Mouse (Mus musculus): ENCODE results near the gene Syn3.

The Syn3 gene

DNA sequence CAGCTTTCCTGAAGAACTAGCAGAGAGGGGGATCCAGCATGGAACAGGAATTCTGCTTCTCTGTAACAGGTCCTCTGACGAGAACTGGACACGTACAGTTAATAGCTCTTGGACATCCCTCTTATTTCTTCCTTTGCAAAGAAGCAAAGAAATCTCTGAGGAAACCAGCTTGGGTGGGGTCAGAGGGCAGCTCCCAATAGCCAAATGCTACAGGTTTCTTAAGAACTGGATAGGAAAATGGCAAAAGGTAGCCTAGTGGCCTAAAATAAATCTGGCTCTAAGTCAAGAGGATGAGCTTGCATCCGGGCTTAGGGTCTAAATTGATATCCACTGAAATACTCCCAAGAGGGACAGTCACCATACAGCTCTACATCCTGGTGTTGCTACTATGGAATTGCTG is 225.9 kb downstream of the Syn3 start:
- DNase-seq: no peak

DNA sequence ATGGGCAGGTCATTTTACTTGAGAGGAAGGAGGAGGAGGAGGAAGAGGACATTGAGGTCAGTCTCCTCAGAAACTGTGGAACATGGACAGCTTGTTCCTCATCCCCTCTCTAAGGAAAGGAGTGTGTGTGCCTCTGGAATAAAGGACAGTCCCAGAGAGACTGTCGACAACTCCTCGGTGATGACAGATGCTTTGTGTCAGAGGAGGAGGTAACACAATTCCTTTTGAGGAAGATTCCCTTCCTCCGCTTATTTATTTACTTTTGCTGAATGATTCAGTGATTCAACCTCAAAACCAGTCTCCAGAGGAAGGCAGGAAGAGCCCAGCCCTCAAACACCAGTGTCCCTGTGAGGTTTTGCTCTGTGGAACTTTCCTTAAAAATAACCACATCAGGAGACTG is 228.4 kb downstream of the Syn3 start:
- no peak for DNase-seq

DNA sequence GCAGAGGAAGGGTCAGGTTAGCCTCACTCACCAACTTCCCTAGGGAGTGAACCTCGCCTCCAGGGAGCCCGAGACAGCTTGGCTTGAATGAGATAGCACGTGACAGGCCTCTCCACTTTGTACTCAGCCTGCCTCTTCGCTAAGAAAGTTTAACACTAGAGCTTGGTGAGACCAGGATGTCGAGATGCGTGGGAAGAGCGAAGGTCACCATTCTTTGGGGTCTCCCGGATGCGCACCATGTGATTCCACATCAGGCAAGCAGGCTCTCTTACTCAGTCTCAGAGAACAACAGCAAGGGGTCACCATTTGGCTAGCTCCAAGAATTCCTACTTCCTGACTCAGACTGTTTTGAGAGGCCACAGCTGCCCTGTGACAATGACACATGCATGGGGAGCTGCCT is 234.1 kb downstream of the Syn3 start:
- no peak for DNase-seq

DNA sequence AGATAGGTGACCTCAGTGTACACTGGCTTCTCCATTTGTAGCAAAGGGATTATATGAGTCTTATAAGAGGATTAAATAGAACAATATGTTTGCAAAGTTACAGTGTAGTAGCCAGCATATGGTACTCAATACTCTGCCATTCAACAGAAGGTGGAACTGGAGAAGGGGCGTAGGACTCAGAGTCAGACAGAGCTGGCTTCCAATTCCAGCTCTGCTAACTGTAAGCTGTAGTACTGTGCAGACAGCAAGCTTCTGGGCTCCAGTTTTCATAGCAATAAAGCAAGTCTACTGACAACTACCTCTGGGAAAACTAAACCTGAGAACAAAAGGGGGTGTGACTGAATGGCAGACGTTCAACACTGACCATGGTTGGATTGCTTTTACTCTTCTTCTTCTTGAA is 237.0 kb downstream of the Syn3 start:
- no peak for DNase-seq

DNA sequence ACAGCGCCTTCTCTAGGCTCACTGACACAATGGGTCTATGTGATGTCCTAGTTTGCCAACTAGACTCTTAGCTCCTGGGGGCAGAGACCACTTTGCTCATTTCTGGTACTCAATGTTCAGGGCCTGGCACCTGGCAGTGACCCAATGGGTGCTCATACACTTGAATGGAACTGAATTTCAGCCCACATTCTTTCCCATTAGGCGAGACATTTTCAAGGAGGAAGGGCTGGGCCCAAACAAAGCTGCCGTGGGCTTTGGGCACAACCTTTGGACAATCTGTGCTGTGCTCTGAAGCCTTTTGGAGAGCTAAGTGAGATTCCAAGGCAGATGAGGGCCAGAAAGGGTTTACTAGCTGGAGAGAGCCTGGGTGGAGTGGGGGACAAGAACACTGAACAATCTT is 239.7 kb downstream of the Syn3 start:
- no peak for DNase-seq

DNA sequence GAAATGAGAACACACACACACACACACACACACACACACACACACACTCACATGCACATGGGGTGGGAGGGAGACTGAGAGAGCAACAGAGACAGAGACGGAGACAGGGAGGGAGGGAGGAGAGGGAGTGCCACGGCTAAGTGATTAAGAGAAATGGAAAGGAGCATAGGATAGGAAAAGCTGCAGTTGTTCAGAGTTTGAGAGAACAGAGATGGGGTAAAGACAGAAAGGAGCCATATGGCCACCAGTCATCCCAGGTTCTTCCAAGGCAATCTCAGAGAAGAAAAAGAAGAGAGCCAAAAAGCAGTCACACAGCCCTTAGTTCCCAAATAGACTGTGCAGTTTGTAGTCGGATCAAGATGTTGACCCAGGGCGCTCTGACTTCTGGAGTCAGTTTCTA is 240.7 kb downstream of the Syn3 start:
- DNase-seq: no peak

DNA sequence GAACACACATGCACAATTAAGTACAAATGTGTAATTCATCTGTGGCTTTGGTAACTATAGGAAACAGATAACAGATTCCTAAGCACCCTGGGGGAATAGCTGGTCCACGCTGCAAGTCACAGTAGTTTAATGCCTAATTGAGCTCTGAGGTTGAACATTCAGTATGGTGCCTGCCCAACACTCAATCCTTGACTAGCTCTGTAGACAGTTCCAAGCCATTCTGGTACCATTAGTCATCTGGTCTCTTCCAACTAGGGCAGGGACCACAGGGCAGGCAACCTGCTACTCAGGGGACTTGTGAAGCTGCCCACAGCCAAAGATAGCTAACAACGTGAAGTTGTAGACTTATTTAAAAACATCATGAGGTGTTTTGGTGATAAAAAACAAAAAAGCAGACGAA is 241.7 kb downstream of the Syn3 start:
- DNase-seq: no peak

DNA sequence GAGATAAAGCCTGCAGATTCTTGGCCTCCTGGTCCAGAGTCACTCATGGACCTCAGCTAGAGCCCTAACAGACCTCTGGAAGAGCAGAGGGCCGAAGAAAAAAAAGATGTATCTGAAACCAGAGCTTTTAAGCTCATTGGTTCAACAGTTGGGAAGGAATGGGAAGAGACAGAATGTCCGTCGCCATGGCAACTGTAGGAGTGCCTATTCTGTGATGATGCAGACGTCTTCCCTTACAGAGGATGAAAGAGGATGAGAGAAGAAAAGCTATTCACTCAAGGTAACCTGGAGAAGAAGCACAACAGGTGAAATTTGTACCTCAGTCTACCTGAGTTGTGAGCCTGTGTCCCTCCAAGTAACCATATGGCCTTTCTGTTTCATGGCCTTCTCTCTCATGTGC is 242.5 kb downstream of the Syn3 start:
- no peak for DNase-seq

DNA sequence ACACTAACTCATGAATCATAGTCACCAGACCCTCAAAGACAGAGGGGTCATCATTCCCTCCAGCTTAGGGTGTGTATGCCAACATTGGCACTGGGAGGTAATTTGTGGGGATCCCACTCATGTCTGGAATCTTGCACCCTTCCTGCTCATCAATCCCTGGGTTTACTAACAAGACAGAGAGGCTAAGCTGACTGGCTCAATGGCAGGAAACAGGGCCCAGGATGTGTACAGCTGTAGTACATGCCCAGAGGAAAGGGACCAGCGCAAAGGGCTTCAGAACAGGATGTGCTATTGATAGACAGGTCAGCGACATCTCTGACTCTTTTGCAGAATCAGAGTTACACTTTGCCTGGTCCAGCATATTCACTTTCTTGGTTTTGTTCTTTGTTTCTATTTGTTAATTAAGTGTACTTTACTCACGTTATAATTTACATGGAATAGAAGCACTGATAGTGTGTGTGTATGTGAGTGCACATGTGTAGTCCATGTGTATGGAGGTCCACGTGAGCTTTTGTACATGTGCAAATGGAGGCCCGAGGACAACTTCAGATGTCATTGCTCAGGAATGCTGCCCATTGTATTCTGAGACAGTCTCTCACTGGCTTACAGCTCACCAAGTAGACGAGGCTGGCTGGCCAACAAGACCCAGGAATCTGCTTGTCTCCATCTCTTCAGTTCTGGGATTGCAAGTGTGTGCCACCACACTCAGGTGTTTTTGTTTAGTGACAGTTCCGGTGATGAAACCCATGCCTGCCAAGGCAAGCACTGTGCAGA is 248.4 kb downstream of the Syn3 start:
- no peak for DNase-seq

DNA sequence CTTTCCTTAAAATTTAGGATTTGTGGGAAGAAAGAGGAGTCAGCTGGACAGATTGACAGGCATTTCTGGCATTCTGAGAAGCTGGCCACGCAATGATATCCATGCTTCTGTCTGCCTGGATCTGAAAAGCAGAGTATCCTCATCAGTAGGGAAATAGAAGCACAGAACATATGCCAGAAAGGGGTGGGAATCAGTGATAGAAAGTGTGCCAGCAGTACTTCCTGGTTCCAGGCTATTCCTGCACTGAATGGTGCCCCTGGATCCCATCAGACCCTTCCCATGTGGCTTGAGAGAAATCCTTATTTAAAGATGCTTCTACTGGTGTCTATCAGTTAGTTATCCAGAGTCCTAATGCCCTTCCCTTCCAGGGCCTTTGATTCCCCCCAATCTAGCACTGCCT is 249.4 kb downstream of the Syn3 start:
- DNase-seq: no peak

DNA sequence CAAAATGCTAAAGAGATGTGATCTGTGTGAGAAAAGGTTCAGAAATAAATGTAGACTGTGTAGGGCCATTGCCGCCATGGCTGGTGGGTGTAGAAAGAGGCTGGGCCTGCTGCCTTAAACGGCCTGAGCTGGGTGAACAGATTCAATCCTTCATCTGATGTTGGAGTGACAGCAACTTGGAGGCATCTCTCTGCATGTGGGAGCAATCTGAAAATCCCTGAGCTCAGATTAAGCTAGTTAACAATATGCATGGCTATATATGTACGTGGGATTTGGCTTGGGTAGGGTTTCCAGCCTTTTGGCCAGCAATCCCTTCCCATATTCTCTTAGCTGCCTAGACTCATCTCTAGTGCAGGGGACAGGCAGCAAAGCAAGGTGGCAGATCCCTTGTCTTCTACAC is 249.9 kb downstream of the Syn3 start:
- DNase-seq: no peak

DNA sequence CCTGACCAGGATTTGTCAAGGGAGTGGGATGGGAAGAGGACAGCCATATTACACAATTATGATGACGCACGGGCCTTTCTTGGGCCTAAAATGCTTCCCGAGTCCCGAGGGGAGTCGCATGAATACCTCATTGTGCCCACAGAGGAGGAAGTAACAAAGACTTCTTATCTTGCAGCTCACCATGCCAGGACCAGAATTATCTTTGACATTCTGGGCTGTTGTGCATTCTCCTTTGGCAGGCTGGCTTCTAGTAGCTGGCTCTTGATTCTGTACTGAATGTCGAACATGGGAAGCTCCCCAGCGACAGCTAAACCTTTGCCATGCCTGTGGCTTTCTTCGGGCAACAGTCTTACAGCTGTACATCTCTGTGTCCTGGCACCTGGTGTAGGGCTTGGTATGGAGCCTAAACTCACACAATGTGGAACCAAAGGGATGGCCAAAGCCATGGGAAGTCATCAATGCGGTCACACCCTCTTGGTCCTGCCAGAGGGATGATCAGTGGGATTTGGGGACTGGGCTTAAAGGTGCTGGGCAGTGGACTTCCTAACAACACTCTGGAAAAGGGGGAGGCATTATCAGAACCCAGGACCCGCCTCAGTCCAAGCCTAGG is 250.5 kb downstream of the Syn3 start:
- no peak for DNase-seq

DNA sequence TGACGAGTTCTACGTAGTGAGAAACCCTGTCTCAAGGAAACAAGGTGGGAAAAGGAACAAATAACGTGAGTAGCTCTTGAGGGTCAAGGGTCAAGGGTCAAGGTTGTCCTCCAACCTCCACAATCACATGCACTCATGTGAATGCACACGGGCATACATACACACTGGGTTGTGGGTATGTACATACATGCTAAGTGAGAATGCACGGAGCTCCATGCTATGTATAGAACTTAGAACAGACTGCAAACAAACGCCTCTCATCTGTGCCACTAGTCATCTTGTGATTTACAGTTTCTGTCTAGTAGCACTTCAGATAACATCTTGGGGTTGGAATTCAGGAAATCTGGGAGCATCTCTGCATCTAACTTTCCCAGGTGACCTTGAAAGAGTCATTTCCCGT is 253.3 kb downstream of the Syn3 start:
- DNase-seq: no peak

DNA sequence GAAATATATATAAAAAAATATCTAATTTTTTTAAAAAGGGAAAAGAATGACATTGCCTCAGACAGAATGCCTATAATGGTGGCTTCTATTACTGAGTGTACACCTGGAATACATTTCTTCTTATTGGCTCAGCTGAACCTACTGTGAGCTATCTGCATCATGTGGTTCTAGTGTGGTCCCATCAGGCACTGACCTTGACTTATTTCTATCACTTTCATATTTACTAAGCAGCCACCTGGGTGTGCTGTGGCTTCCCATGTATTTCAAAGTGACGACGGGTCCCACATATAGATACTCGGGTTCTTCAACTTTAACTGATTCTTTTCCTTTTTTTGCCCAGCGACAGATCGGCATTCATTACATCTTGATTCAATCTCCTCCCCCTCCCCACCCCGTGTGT is 255.2 kb downstream of the Syn3 start:
- no peak for DNase-seq

DNA sequence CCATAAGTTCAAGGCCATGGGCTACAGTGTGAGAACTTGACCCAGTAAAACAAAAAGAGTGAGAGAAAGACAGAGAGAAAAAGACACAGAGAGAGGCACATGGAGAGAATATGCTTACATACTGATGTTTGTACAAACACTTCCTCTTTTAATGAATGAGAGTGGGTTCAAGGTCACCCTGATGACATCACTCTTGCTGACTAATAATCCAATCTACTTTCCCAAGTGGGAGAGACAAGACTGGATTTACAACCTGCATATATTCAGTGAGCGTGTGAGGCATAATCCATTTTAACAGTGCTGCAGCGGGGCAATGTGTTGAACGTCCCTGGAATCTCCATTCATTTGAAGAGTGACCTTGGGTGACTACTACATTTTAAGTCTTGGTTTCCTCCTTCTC is 256.0 kb downstream of the Syn3 start:
- no peak for DNase-seq

DNA sequence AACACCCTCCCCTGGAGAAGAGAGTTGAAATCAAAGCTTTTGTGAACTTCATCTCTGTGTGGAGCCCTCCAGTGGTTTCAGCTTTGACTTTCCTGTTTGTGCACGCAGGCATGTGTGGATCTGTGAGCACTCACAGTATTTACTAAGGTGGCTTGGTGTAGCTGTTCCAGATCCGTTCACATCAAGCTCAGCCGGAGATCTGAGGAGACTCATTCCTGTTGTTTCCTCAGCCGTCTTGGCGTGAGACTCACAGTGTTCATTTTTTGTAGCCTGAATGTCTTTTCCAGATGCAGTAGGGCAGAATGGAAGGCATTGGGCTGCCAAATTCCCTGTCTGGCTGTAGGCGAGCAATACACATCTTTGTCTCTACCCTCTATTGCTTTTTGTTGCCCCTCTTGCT is 268.7 kb downstream of the Syn3 start:
- DNase-seq: no peak

DNA sequence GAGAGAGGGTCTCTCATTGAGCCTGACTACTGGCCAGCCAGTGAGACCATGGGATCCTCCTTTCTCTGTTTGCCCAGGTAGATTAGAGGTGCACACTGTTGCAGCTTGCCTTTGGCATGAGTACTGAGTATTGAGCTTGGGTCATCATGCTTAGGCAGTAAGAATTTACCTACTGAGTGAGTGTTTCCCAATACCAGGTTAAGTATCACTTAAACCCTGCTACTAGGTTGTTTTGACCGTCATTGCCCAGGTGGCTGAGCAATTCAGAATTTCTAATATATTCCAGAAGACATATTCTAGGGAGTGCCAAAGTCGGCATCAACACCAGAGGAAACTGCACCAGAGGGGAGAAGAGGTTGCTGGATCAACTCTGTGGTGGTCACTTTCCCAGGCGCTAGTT is 273.2 kb downstream of the Syn3 start:
- no peak for DNase-seq

DNA sequence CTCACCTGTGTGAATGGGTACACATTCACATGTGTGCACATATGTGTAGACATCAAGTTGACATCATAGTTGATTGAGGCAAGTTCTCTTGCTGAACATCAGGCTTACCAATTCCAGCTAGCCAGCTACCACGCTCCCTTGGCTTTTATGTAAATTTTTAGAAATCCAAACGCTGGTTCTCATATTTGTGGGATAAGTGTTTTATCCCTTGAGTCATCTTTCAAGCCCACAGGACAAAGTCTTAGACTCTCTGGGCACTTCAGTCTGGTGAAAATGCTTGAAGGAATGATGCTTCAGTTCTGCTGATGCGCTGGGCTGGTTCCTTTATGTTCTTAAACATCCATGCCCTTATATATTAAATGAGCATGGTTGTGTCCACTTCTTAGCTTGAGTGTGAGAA is 279.7 kb downstream of the Syn3 start:
- DNase-seq: no peak

DNA sequence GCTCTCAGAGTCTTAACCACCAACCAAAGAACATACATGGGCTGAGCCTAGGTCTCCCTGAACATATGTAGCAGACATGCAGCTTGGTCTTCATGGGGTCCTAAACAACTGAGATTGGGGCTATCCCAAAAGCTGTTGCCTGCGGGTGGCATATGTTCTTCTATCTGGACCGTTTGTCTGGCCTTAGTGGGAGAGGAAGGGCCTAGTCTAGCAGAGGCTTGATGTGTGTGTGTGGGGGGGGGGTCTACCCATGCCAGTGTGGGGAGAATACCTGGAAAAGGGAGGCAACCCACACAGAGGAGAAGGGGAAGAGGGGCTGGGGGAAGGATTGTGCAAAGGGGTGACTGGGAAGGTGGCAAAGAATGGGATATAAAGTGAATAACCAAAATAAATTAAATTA is 281.9 kb downstream of the Syn3 start:
- DNase-seq: no peak

DNA sequence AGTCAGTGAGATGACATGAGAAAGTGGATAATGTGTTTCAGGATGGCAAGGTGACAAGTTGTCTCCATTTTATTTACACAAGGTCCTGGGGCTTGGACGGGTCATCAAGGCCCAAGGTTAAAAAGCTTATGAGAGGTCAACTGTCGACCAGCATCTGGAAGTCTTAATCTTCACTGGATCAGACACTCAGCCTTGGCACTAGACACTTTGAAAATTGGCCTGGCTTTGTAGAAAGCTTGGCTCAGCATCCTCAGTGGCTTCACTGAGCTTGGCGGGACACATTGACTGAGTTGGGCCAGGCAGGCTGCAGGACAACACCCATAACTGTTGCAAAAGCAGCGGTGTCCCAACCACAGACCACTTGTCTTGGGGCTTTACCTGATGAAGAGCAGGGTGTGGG is 286.6 kb downstream of the Syn3 start:
- DNase-seq: no peak

DNA sequence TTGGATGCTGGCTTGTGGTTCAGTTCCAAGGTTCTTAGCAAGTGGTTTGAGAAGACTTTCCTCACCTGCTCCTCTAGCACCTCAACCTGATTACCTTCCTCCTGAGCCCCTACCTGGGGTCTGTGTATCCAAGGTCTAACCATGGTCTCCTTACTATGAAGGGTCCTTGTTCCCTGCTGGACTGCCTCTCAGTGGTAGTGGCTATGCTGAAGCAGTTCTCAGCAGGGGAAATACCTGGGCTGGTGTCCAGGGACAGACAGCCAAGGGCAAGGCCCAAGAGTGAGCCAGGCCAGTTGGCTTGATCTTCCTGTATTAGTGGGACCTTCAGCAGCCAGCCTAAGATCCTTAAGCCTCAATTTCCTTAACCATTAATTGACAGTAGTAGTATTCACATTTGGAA is 294.8 kb downstream of the Syn3 start:
- peak; percentile 39 for DNase-seq

DNA sequence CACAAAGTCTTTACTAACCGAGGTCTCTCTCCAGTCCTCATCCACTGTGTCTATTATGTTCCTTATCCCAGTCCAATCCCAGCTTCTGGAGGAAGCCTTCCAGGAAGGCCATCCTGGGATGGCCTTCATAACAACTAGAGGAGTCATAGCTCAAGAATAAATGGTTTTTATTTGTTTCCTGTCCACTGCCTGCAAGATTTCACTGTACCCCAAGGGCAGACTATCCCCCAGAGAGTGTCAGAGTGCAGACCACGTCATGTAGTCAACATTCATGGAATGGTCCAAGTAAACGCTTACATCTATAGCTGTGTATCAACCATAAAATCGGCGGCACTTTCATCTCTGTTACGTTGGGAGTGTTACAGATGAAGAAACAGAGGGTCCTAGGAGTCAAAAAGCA is 295.5 kb downstream of the Syn3 start:
- DNase-seq: no peak

DNA sequence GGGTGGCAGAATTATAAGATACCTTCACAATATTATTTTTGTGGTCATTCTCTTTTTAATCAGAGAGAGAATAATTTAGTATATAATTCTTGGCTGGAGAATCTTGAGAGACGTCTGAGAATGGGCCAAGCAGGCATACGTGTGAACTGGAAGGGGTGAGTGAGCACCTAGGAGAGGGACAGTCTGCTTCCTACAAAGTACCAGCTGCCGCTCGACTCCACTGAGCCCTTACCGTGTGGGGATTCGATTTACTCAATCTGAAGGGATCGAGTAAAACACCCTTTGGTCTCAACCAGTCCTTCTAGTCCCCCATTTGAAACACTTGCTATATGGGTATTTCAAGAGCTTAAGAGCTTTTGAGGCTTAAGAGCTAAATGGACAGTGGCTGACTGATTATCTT is 296.9 kb downstream of the Syn3 start:
- no peak for DNase-seq

DNA sequence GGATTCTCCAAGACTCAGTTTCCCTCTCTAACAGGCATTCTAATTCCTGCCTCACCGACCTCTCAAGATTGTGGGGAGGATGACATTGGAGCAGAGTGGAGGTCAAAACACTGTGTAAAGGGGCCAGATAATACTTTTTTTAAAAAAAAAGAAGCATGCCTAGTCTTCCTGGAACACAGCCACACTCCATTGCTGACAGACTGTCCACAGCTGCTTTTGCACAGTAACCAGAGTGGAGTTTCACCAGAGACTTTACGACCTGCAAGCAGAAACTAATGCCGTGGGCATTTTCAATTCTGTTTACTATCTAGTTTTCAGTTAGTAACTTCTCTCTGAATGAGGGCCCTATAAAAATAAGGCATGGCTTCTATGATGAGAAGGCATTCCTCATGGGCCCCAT is 297.7 kb downstream of the Syn3 start:
- DNase-seq: no peak

DNA sequence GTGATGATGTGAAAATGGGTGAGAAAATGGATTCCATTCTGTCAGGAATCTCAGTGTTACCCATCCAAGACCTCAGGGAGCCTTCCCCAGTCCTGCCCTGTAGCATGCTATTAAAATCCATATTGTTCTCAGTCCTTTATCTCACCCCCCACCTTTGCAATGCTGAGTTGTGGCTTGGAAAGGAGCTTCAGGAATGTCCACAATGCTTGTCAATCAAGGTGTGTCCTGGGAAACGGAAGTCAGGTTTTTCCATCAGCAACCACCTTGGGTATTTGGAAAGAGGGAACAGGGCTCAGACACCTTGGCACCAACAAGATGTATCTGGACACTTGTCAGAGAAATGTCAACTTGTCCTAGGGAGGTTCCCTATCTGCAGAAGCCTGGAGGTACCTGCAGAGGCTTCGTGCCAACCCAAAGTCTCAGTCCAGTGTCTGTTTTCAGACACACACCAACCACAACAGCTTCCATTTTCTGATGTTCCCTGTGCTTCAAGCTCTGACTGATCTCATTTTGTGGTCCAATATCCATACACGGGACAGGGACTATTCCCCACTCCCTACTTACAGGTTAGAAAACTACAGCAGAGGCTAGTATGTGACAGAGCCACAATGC is 302.2 kb downstream of the Syn3 start:
- no peak for DNase-seq
